Mouse (Mus musculus) gastrocnemius, postnatal 25 days (tissue): ENCODE measurements around the gene Optc. TPM values are rescaled to one million over a fixed set of nuclear protein-coding genes. Genes with fewer than 3 reads are reported as not detected.

Experiments used
- DNase-seq: peaks from one replicate; pipeline ENCODE4 v3.0.0; 2022
- total RNA-seq, 2 experiments: library from RNA; stranded (reverse); gene quantifications; 1 replicate in 1 of 2; 2 replicates in 1 of 2; pipeline ENCODE4 v1.2.3; 2021

Optc gene
- total RNA-seq, 2 experiments from 2014 or later: 0.75 TPM; not detected in 1

DNA sequence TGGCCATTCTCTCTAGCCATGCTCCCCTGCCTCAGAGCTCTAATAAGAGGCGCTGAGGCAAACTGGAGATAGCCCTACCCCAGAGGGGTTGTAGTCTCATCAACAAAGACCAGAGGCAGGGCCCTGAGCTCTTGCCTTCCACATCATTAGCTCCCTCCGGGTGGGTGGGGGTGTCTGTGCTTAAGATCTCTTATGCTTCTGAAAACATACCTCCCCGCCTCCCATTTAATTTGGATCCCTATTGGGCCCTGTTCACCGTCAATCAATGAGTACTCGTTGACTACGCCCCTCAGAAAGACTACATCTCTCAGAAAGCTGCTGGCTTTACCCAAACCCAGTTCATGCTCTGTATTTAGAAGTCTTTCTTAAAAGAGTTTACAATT, 10.3 kb upstream of the Optc start:
- no peak for DNase-seq

DNA sequence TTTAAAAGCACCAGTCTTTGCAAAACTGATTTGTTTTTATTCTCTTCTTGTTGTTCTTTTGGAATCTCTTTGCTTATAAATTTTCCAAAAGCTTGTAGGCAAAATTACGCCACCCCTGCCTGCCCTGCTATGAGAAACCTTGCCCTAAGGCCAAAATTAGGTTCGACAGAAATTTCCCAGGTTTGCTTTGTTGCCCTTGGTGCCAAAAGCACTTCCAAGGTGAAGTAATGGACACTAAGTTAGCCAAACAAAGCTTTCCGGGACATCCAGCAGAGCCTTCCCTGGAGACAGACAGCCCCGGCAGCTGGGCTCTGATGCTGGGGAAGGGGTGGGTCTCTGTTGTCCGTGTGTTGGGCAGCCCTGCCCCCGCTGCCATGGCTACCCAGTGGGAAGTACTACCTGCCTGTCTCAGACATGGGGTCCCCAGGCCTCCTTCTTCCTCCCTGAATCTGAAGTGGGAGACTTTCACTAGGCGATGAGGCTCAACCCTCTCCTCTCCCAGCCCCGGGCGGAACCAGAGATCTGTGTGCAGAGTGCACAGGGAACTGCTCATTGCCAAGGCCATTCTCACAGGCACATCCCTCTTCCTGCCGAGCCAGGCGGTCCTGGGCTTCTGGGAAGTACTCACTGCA, 9.8 kb upstream of the Optc start:
- DNase-seq: peak; percentile 75

DNA sequence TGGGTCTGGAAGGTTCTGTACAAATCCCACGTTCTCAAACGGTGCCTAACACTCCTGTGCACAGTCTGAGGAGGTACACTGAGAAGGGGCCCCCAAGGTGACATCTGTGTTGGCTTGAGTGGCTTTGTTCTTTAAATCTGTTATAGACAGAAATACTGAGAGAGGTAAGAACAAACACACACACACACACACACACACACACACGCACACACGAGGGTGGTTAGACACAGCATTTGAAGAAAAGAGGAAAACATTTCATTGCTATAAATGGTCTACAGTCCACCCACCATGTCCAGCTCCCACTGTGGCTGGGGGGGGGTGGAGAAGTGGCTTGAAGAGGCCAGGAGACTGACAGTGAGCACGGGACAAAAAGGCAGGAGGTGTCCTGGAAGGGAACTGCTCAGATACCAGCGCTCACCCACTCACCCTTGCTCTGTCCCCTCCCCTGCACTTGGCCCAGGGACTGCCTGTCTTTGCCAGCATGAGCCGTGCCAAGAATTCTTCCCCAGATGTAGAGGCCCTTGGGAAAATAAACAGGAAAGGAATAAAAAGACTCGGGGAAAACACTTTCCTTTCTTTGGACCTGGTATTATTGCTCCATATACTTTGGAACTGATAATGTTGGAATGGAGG, 8.0 kb upstream of the Optc start:
- peak; percentile 77 for DNase-seq

DNA sequence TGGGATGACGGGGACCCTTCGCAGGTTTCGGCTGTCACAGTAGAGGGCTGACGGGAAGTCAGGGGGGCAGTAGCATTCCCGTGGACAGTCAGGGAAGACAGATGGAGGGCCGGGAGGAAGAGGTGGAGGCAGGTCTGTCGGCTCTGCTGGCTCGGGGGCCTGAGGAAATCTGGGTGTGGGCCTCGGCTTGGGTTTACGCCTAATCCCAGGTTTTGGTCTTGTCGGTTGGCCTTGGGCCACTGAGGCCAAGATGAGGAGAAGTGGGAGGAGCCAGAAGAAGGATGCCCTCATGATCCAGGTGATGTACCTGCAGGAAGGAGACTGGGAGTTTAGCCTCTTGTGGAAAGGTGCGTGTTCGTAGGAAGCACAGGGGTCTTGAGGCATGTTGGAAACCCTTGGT, 7.3 kb upstream of the Optc start:
- DNase-seq: no peak

DNA sequence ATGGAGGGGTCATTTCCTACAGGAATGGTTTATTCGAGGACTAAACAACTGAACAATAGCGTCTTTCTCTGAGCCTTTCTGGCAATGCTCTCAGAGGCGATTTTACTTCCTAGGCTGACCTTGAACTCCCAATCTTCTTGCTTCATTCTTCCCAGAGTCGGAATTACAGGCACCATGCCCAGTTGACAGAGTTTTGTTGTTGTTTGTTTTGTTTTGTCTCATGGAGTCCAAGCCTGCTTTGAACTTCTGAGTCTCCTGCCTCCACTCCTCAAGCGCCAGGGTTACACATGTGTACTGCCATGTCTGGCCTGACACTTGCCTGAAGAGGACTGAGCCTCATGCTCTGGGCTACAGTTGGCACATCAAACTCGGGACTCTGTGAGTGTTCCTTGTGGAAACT, 5.2 kb upstream of the Optc start:
- DNase-seq: no peak

DNA sequence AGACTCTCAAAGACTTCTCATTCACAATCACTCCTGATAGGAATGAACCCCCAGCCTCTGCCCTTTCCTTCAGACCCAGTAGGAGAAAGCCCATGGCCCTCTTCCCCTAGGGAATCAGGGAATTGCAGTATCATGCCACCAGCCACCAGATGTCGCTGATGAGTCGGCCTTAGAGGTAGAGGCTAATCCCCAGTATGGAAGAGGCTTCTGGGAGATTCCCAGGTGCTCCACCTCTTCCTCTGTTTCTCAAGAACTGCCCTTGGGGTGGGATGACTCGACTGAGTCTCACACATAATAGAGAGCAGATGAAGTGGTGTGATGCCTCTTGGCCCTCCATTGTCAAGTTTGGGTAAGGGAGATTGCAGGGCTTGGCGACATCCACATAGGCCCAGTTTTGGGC, 3.7 kb upstream of the Optc start:
- no peak for DNase-seq

DNA sequence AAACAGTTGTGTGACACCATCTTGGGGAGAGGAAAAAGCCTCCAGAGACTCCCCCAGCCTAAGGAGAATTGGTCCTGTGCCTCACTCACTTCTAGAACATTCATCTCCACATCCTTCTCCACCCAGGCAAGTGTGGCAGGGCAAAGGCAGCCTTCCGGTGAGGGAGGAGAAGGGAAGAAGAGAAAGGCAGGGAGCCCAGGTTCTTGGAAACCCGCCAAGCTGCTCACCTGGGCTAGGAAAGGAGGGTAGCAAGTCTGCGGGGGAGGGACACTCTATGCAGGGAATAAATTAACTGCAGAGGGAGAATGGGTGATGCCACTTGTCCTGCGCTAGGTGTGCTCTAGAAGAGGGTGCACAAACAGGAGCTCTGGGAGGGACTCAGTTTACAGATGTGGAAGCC, 3.2 kb upstream of the Optc start:
- no peak for DNase-seq

DNA sequence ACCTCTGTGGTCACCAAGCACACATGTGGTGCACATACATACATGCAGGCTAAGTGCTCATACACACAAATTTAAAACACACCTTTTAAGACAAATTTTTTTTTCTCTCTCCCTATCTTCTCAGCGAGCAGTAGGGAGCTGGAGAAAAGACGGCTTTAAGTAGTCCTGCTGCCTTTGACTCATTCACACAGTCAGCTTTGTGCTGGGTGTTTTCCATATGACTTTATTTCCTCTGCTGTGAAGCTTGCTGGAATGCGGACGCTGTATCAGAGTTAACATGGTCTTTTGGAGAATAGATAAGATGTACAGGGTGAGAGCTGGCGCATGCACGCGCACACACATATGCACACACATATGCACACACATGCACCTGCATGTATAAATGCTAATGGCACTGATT, 2.3 kb upstream of the Optc start:
- no peak for DNase-seq

DNA sequence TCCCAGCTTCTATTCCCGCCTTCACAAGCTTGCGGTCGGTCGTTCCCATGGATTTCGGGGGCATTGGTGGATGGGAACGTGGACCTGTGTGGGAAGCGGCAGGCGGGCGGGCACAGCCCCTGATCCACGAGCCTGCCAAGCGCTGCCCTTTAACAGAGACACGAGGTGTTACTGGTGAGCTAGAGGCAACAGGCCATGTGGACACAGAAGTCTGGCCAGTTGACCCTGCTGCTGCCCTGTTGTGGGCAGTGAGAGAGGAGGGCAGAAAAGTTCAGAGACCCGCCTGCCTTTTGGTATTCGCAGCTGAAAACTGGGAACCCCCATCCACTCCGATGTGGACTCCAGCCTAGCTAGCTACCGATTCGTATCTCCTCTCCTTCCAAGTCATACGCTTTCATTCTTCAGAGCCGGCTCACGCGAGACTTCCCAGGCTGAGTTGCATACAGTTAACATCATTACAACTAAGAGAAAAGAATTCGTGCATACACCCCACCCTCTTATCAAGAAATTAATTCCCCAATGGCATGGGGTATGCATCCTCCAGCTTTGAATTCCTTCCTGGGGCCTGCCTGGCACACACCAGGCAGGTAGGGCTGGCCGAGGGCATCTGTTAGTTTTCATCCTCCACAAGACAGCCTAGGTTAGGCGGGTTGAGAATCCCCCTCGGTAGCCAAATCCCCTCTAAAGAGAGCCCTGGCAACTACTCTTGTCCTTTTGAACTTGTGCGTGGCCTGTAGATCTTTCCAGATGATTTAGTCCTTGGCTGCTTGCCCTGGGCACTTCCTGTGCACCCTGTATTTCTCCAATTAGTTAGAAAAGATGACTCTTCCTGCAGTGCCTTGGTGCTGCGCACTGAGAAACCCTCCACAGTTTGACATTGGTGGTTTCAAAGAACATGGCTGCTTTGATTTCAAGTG, 1.1 kb upstream of the Optc start:
- peak; percentile 51 for DNase-seq

DNA sequence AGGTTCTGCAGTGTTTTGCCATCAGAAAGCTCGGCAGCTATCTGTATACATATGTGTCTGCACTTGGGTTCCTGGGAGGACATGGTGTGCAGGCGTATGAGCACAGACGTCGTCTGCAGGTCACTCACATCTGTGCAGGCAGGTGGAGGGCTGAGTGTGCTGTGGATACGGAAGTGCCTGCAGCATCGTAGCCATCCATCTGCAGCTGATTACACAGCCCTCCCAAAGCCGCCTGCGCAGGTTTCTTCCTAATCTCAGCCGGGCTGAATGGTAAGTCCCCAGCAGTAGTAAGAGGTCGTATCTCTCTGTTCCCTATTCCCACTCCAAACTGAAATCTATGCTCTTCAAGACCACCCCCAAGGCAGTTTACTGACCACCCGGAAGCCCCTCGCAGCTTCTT, 1.4 kb downstream of the Optc start:
- DNase-seq: no peak

DNA sequence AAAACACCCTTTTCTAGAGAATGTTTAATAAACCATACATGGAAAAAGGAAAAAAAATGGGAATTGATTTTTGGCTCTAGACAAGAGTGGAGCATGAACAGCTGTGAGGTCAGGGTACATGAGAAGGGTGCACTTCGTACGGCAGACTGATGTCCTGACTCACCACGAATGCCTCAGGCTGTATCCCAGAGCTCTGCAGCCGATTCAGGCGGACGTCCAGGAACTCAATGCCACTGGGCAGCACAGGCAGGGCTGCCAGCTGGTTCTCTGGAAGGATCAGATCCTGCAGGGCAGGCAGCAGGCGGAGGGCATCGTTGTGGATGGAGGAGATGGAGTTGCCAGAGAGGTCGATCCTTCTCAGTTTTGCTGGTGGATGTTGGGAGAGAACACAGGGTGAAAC, 7.0 kb downstream of the Optc start:
- peak; percentile 53 for DNase-seq

DNA sequence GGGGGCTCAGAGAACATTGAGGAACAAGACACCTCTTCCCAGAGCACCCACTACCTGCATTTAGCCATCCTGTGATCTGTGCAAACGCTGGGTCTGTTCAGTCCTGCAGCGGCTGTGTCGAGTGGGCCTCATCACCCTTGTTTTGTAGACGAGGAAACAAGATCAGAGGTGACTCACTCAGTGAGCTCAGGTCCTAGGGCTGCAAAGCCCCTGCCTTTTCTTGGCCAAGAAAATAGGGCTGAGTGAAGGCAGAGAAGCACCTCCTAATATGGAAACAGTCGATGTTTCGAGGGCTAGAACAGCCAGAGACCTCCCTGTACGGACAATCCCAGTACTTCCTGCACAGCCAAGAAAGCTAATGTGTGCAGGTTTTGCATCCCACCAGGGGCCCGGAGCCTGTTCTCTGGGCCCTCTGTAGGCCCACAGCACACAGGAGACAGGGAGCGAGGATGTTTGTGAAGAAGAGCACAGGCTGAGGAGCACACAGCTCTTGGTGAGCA, 8.7 kb downstream of the Optc start:
- no peak for DNase-seq

DNA sequence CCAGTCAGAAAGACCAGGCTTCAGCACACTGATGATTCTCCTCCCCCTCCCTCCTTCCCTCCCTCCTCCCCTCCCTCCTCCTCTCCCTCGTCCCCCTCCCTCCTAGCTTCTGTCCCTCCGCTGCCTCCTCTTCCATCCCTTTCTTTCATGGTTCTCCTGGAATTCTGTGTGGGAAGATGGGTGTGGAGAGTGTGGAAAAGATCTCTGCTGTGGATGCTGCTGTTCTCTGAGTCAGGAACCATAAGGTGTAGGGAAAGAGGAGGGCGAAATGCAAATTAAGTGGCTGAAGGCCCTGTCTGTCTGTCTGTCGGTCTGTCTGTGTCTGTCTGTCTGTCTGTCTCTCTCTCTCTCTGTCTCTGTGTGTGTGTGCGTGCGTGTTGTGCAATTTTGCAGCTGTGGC, 10.5 kb downstream of the Optc start:
- no peak for DNase-seq

DNA sequence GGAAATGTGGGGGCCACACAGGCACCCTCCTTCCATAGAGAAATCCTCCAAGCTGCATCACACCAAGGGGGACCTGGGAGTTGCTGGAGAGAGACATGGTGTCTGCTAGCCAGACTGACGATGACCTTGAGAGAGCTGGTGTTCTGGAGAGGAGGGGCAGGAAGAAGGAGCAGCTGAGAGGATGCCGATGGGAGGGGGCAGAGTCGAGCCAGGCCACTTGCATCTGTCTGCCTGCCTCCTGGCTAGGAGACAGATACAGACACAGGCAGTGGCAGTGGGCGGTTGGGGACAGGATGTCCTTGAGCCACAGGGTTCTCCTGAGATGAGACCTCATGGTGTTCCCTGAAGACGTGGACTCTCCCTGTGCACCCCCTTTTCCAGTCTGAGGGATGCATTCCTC, 16.3 kb downstream of the Optc start:
- peak; percentile 74 for DNase-seq

DNA sequence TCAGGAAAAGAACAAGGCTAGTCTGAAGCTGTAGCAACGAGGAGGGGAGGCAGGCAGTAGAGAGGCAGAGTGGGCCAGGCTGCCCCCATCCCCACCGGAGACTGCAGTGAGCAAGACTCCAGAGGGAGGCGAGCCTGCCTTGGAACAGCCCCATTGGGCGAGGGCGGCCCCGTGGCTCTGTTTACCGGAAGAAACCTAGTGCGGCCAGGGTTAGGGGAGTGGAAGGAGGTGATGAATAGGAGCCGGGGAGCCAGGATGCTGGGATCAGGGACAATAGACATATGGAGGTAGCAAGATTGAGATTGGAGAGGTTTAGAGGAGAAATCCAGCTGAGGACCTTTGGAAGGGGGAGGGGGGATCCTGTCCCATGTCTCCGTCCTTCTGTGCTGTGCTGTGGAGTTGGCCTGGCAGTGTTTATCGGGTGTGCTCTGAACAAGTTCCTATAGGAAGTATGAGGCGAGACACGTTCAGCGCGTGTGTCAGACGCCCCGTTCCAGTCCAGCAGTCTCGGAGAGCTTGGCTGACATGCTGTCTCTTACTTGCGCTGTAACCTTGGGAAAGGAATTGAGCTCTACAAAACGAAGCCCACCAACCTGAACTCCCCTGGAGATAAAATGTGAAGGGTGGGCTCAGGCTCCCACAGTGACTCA, 17.7 kb downstream of the Optc start:
- no peak for DNase-seq

DNA sequence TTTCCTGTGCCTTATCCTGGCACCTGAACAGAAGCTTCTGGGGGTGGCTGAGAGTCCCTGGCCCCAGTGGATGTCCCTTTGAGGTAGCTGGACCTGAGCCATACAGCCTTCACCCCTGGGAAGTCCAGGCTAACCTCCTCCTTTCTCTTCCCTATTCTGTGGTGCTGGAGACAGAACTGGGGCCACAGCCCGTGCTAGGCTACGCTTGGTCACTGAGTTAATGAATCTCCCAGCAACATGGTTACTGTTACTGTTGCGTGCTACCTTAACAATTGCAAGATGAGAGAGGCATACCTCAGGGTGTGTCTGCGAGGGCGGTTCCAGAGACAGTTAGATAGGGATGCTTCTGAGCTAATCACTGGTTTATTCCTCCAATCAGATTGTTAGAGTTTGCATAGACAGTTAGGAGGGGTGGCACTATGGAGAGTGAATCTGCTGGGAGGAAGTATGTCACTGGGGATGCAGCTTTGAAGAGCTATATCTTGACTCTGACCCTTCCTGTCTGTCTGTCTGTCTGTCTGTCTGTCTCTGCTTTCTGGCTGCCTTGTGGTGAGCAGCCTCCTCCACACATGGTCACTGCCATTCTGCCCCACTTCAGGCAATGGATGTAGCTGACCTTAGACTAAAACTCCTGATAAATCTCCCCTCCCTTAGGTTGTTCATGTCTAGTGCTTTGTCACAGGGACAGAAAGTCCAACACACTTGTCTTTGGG, 20.1 kb downstream of the Optc start:
- DNase-seq: no peak

DNA sequence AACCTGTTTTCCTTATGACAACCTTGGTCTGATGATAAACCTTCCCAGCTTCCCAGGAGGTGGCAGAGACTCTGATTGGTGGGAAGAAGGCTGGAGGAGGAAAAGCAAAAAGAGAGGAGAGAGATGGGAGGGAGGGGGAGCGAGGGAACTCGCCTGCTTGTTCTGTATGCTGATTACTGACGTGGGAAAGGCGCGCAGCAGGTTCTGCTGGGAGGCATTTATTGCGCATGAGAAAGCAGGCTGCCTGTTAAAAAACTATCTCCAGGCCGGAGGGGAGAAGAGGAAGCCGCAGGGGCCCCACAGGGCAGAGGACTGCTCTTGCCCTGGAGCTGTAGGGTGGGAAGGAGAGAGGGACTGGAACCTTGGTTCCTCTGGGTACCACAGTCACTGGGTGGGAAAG, 20.8 kb downstream of the Optc start:
- no peak for DNase-seq

DNA sequence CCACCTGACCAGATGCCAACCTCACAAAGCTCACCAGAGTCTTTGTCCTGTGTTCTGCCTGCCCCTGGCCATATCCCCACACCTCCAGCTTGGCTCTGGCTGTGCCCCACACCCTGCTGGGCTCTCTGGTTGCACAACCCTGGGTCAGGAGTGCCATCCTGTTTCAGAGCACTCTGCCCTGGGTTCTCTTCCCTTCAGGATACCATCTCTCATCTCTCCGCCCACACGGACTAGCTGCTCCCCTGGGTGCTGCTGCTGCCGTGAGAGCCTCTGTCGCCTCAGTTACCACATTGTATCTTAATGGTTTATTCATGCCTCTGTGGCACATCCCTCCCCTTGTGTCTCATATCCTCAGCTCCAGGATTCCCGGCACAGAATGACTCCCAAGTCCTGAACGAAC, 21.4 kb downstream of the Optc start:
- no peak for DNase-seq

DNA sequence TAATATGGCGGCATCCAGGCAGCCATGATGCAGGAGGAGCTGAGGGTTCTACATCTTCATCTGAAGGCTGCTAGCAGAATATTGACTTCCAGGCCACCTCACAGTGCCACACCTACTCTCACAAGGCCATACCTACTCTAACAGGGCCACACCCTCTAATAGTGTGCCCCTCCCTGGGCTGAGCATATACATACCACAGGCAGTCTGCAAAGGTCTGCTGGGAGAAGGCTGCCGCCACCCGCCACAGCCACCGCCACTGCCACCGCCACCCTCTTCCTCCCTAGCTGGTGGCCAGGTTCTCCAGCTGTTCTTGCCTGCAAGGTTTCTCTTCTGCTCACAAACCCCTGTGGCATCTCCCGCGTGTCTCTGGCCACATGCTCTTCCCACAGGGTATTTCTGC, 22.0 kb downstream of the Optc start:
- no peak for DNase-seq

DNA sequence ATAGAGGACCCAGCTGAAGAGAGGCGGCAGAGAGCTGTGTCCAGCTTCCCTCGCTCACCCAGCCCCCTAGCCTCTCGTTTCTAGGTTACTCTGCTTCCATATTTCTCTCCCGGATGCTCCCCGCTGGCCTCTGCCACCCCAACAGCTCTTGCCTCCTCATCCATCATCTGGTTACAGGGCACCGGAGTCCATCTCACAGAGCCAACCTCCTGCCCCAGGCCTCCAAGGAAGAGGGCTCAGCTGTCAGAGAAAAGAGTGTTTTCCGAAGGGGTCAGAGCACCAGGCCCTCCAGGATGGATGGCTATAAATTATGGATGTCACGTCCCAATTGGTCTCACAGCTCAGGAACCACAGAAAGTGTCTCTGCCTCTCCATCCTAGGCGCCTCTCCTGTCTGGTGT, 23.1 kb downstream of the Optc start:
- DNase-seq: no peak

DNA sequence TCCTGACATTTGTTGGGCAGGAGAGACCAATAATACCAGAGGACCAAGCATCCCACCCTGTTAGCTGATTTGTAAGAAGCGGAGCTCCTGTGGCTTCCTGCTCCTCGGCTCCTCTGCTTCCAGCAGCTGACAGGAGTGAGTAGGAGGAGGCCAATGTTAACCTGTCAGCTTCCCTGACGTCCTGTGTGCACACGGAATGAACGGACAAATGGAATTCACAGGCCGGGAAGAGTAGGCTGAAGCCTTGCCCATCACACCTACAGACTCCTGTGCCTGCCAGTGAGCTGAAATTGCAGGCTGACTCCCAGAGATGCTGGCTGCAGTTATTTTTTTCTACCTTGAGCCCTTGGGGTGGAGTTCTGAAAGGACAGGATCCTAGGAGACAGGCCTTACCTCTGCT, 23.7 kb downstream of the Optc start:
- no peak for DNase-seq
